Mouse (Mus musculus) urinary bladder, postnatal 14 days (tissue): Measurements from ENCODE around the gene Pxdc1.

ENCODE experiments used
- DNase-seq: peaks from one replicate; pipeline ENCODE4 v3.0.0; 2021; ENCODE audit warnings: low spot score

Gene Pxdc1

GRCm38 (mm10) chr13:34653391-34653790 is at the start of gene Pxdc1:
Pxdc1 (minus strand) TSS chr13:34653486.
- DNase-seq: peak; percentile 37

- no peak for DNase-seq
Observed at GRCm38 (mm10) chr13:34700630-34701029, 47.3 kb upstream of the Pxdc1 start.

GRCm38 (mm10) chr13:34700091-34700490 is 46.8 kb upstream of the Pxdc1 start:
- DNase-seq: no peak

- DNase-seq: no peak
Observed at GRCm38 (mm10) chr13:34696734-34697332, 43.5 kb upstream of the Pxdc1 start.

GRCm38 (mm10) chr13:34693111-34693510 is 39.8 kb upstream of the Pxdc1 start:
- no peak for DNase-seq

GRCm38 (mm10) chr13:34691049-34691448 is 37.8 kb upstream of the Pxdc1 start:
- no peak for DNase-seq

- no peak for DNase-seq
Observed at GRCm38 (mm10) chr13:34685008-34685765, 31.9 kb upstream of the Pxdc1 start.

GRCm38 (mm10) chr13:34683762-34684488 is 30.6 kb upstream of the Pxdc1 start:
- no peak for DNase-seq

GRCm38 (mm10) chr13:34683270-34683669 is 30.0 kb upstream of the Pxdc1 start:
- no peak for DNase-seq

GRCm38 (mm10) chr13:34676507-34676906 is 23.2 kb upstream of the Pxdc1 start:
- no peak for DNase-seq

GRCm38 (mm10) chr13:34675847-34676383 is 22.6 kb upstream of the Pxdc1 start:
- DNase-seq: no peak

- DNase-seq: no peak
Observed at GRCm38 (mm10) chr13:34673354-34673753, 20.1 kb upstream of the Pxdc1 start.

GRCm38 (mm10) chr13:34669919-34670865 is 16.9 kb upstream of the Pxdc1 start:
- DNase-seq: no peak

- DNase-seq: no peak
Observed at GRCm38 (mm10) chr13:34667197-34667596, 13.9 kb upstream of the Pxdc1 start.

GRCm38 (mm10) chr13:34665074-34665473 is 11.8 kb upstream of the Pxdc1 start:
- DNase-seq: no peak

GRCm38 (mm10) chr13:34663762-34664161 is 10.5 kb upstream of the Pxdc1 start:
- no peak for DNase-seq

- DNase-seq: no peak
Observed at GRCm38 (mm10) chr13:34659507-34659906, 6.2 kb upstream of the Pxdc1 start.

GRCm38 (mm10) chr13:34656351-34656750 is 3.1 kb upstream of the Pxdc1 start:
- DNase-seq: no peak

- peak; percentile 83 for DNase-seq
Observed at GRCm38 (mm10) chr13:34652353-34653241, 689 bp downstream of the Pxdc1 start.

- no peak for DNase-seq
Observed at GRCm38 (mm10) chr13:34652016-34652352, 1.3 kb downstream of the Pxdc1 start.
